Mouse (Mus musculus) activated CD4-positive, CD25-positive, alpha-beta regulatory T cell, adult 4 months (primary cell): ENCODE measurements around the gene Cgref1. TPM values are rescaled to one million over a fixed set of nuclear protein-coding genes. Genes with fewer than 3 reads are reported as not detected.

Experiments used
- polyA plus RNA-seq, 2 experiments: library from polyadenylated mRNA; unstranded; fragments of 100-300 nt; shearing (Covaris generic); gene quantifications; one replicate each; pipeline ENCODE4 v1.2.1; 2017

Gene Cgref1
- polyA plus RNA-seq, 2 experiments from 2014 or later, result 0.50 TPM; not detected in 1

Other genes starting within 250 kb of the Cgref1 start
- gene Dpysl5, start 234.0 kb downstream of the Cgref1 start, polyA plus RNA-seq, result not detected
- gene Mapre3, start 130.9 kb downstream of the Cgref1 start, polyA plus RNA-seq, result 1 to 10 TPM; 2.5 to 2.7 TPM
- 10 to 100 TPM; 20.4 to 24.5 TPM for gene Tmem214, start 77.6 kb downstream of the Cgref1 start, polyA plus RNA-seq
- gene Agbl5, start 56.9 kb downstream of the Cgref1 start, polyA plus RNA-seq, result 1 to 10 TPM; 4.6 to 6.5 TPM
- 100 to 1,000 TPM; 277 to 289 TPM for gene Ost4, start 37.8 kb downstream of the Cgref1 start, polyA plus RNA-seq
- gene Emilin1, start 32.2 kb downstream of the Cgref1 start, polyA plus RNA-seq, result under 1 TPM; 0.33 to 0.42 TPM
- gene Khk, start 24.2 kb downstream of the Cgref1 start, polyA plus RNA-seq, result 10 to 100 TPM; 11.9 to 20.6 TPM
- 10 to 100 TPM; 60.4 to 71.0 TPM for gene Preb, start 14.8 kb upstream of the Cgref1 start, polyA plus RNA-seq
- gene Tcf23, start 23.1 kb upstream of the Cgref1 start, polyA plus RNA-seq, result not detected
- 10 to 100 TPM; 80.2 to 81.8 TPM for gene Atraid, start 102.7 kb upstream of the Cgref1 start, polyA plus RNA-seq
- gene Slc5a6, start 103.3 kb upstream of the Cgref1 start, polyA plus RNA-seq, result 1 to 10 TPM; 2.7 to 3.2 TPM
- gene Cad, start 109.2 kb upstream of the Cgref1 start, polyA plus RNA-seq, result 1 to 10 TPM; 5.7 to 9.7 TPM
- gene Dnajc5g, start 160.7 kb upstream of the Cgref1 start, polyA plus RNA-seq, result under 1 TPM in 1 of 2 experiments, not detected in 1; 0.28 TPM
- not detected for gene Slc30a3, start 162.6 kb upstream of the Cgref1 start, polyA plus RNA-seq
- gene Trim54, start 171.1 kb upstream of the Cgref1 start, polyA plus RNA-seq, result not detected
- not detected for gene Ucn, start 193.2 kb upstream of the Cgref1 start, polyA plus RNA-seq
- 10 to 100 TPM; 44.0 to 44.5 TPM for gene Mpv17, start 208.7 kb upstream of the Cgref1 start, polyA plus RNA-seq
- 1 to 10 TPM; 1.6 to 2.3 TPM for gene Gm29609, start 234.3 kb upstream of the Cgref1 start, polyA plus RNA-seq
- 10 to 100 TPM; 64.6 to 66.3 TPM for gene Gtf3c2, start 234.6 kb upstream of the Cgref1 start, polyA plus RNA-seq
- 100 to 1,000 TPM in 1 of 2 experiments, 10 to 100 TPM in 1; 99.1 to 123 TPM for gene Snx17, start 247.6 kb upstream of the Cgref1 start, polyA plus RNA-seq
- gene Eif2b4, start 247.8 kb upstream of the Cgref1 start, polyA plus RNA-seq, result 10 to 100 TPM; 37.6 to 41.9 TPM